Mouse (Mus musculus): ENCODE measurements around the gene Dhx32.

Gene Dhx32

GRCm38 (mm10) chr7:133775179-133775578 is 7.3 kb downstream of the Dhx32 start:
- no peak for DNase-seq (ENCODE audit: low spot score in 2 of 2)

GRCm38 (mm10) chr7:133768517-133768916 is 14.0 kb downstream of the Dhx32 start:
- no peak for DNase-seq (ENCODE audit: low spot score in 2 of 2)

- no peak for DNase-seq (ENCODE audit: low spot score in 2 of 2)
Measured at GRCm38 (mm10) chr7:133768027-133768426, 14.5 kb downstream of the Dhx32 start.

GRCm38 (mm10) chr7:133765849-133766243 is 16.7 kb downstream of the Dhx32 start:
- no peak for DNase-seq (ENCODE audit: low spot score in 2 of 2)

GRCm38 (mm10) chr7:133765240-133765848 is 17.2 kb downstream of the Dhx32 start:
- no peak for DNase-seq (ENCODE audit: low spot score in 2 of 2)

- no peak for DNase-seq (ENCODE audit: low spot score in 2 of 2)
Measured at GRCm38 (mm10) chr7:133764425-133764824, 18.1 kb downstream of the Dhx32 start.

- DNase-seq (ENCODE audit: low spot score in 2 of 2), result no peak
Measured at GRCm38 (mm10) chr7:133762696-133763095, 19.8 kb downstream of the Dhx32 start.

GRCm38 (mm10) chr7:133759611-133760353 is 22.7 kb downstream of the Dhx32 start:
- no peak for DNase-seq (ENCODE audit: low spot score in 2 of 2)

- DNase-seq (ENCODE audit: low spot score in 2 of 2), result no peak
Measured at GRCm38 (mm10) chr7:133758716-133759115, 23.8 kb downstream of the Dhx32 start.

- no peak for DNase-seq (ENCODE audit: low spot score in 2 of 2)
Measured at GRCm38 (mm10) chr7:133757961-133758455, 24.5 kb downstream of the Dhx32 start.

GRCm38 (mm10) chr7:133751163-133751562 is 31.4 kb downstream of the Dhx32 start:
- DNase-seq (ENCODE audit: low spot score in 2 of 2), result no peak

- DNase-seq (ENCODE audit: low spot score in 2 of 2), result no peak
Measured at GRCm38 (mm10) chr7:133750666-133751065, 31.9 kb downstream of the Dhx32 start.

- no peak for DNase-seq (ENCODE audit: low spot score in 2 of 2)
Measured at GRCm38 (mm10) chr7:133748753-133749152, 33.8 kb downstream of the Dhx32 start.

- no peak for DNase-seq (ENCODE audit: low spot score in 2 of 2)
Measured at GRCm38 (mm10) chr7:133747372-133747771, 35.2 kb downstream of the Dhx32 start.

GRCm38 (mm10) chr7:133744701-133745100 is 37.8 kb downstream of the Dhx32 start:
- no peak for DNase-seq (ENCODE audit: low spot score in 2 of 2)

GRCm38 (mm10) chr7:133744209-133744608 is 38.3 kb downstream of the Dhx32 start:
- DNase-seq (ENCODE audit: low spot score in 2 of 2), result no peak

GRCm38 (mm10) chr7:133743611-133744010 is 38.9 kb downstream of the Dhx32 start:
- no peak for DNase-seq (ENCODE audit: low spot score in 2 of 2)

GRCm38 (mm10) chr7:133742530-133743325 is 39.8 kb downstream of the Dhx32 start:
- DNase-seq (ENCODE audit: low spot score in 2 of 2), result no peak

GRCm38 (mm10) chr7:133740558-133740957 is 42.0 kb downstream of the Dhx32 start:
- DNase-seq (ENCODE audit: low spot score in 2 of 2), result no peak

GRCm38 (mm10) chr7:133731971-133732645 is 50.4 kb downstream of the Dhx32 start:
- no peak for DNase-seq (ENCODE audit: low spot score in 2 of 2)

GRCm38 (mm10) chr7:133730324-133731191 is 52.0 kb downstream of the Dhx32 start:
- no peak for DNase-seq (ENCODE audit: low spot score in 2 of 2)
